Comparison of ENCODE assay signal across 15 mouse cellular contexts in the genomic region with DNA sequence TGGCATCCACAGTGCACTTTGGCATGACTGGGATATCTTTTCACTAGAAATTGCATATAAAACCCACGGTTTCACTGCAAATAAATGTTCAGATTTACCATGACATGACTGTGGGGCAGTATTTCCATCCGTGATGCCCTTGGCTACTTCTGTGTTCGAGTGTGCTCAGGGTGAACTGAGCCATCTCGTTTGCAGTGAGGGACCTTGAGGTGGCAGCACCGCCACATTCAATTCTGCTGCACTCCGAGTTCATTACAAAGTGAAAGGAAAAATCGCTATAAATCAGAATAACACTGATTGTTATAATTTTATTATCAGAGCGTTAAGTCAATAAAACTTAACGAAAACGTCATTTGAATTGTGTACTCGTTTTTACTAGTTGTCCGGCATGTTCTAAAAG. TPM values are rescaled to one million over a fixed set of nuclear protein-coding genes. Genes with fewer than 3 reads are reported as not detected.
A peak's percentile ranks its signal among the peaks of the same experiment; 100 is the strongest.
DNase-seq lines count a peak whose midpoint lies in the region; ATAC-seq and TF ChIP-seq lines count a peak whose summit lies in the region.
"Had no signal": no experiment of that assay in that cellular context is flagged by ENCODE, and none has a peak within 500 bp of the region (broad histone marks: within the 10 kb centered on the region; RNA-seq: fewer than 3 reads in every experiment).

No protein-coding gene starts in this region.

- no peak for TF ChIP-seq EP300 in lung, postnatal 0 days (IDR thresholded peaks at IDR 0.05)

- H3K4me1 ChIP-seq in hindbrain, embryonic 14.5 days (replicated peaks; ENCODE audit: control insufficient read depth, insufficient read depth, low read length), result no peaks in the 10 kb centered on the region
- no peaks in the 10 kb centered on the region for H3K4me1 ChIP-seq in hindbrain, embryonic 16.5 days (ENCODE audit: control insufficient read depth, insufficient read depth, low read depth, low read length)
- no peaks in the 10 kb centered on the region; the same call in 1 of the 2 replicates for H3K4me1 ChIP-seq in lung, postnatal 0 days (ENCODE audit: insufficient read depth, low read depth, low read length)
- peaks cover 3% of the 10 kb centered on the region; the same call in 1 of the 2 replicates for H3K4me1 ChIP-seq in limb, embryonic 10.5 days
- H3K4me1 ChIP-seq: forebrain, embryonic 15.5 days; liver, embryonic 15.5 days; neural tube, embryonic 12.5 days had no signal

- no peaks in the 10 kb centered on the region for H3K36me3 ChIP-seq in hindbrain, embryonic 14.5 days (replicated peaks; ENCODE audit: control insufficient read depth, insufficient read depth)
- H3K36me3 ChIP-seq in hindbrain, embryonic 16.5 days (ENCODE audit: control insufficient read depth, insufficient read depth, low read length), result no peaks in the 10 kb centered on the region
- H3K36me3 ChIP-seq in lung, postnatal 0 days (ENCODE audit: insufficient read depth, low read length), result no peaks in the 10 kb centered on the region
- H3K36me3 ChIP-seq in limb, embryonic 10.5 days, result no peaks in the 10 kb centered on the region
- H3K36me3 ChIP-seq: forebrain, embryonic 15.5 days; liver, embryonic 15.5 days; neural tube, embryonic 12.5 days had no signal

- peak; percentile 56 for TF ChIP-seq CTCF in lung, postnatal 0 days (IDR thresholded peaks at IDR 0.05)

- no peak for ATAC-seq in hindbrain, embryonic 14.5 days (ENCODE audit: low FRiP score)
- ATAC-seq in hindbrain, embryonic 16.5 days, result no peak; the same call in 1 of the 2 replicates
- no peak for ATAC-seq in lung, postnatal 0 days
- ATAC-seq: CD4-positive, CD25-positive, alpha-beta regulatory T cell, adult 4 months; forebrain, embryonic 15.5 days; Patski had no signal

- 79% methylated on average over 12 of the region's 12 CpGs for WGBS in hindbrain, embryonic 14.5 days
- 70% methylated on average over 12 of the region's 12 CpGs for WGBS in hindbrain, embryonic 16.5 days
- WGBS in lung, postnatal 0 days, result 70% methylated on average over 12 of the region's 12 CpGs
- 89% methylated on average over 12 of the region's 12 CpGs for WGBS in limb, embryonic 10.5 days

- no peak overlapping the region for H3K9ac ChIP-seq in hindbrain, embryonic 14.5 days
- no peak overlapping the region for H3K9ac ChIP-seq in hindbrain, embryonic 16.5 days (ENCODE audit: low read depth, low read length)
- no peak overlapping the region for H3K9ac ChIP-seq in lung, postnatal 0 days (replicated peaks; ENCODE audit: low read depth)
- H3K9ac ChIP-seq: forebrain, embryonic 15.5 days; liver, embryonic 15.5 days; neural tube, embryonic 12.5 days had no signal

- no peak overlapping the region for H3K27ac ChIP-seq in hindbrain, embryonic 14.5 days
- no peak overlapping the region for H3K27ac ChIP-seq in hindbrain, embryonic 16.5 days (ENCODE audit: low read depth, low read length)
- no peak overlapping the region for H3K27ac ChIP-seq in lung, postnatal 0 days (ENCODE audit: low read length)
- H3K27ac ChIP-seq in limb, embryonic 10.5 days, result no peak overlapping the region
- H3K27ac ChIP-seq: forebrain, embryonic 15.5 days; liver, embryonic 15.5 days; neural tube, embryonic 12.5 days had no signal

- H3K4me3 ChIP-seq in hindbrain, embryonic 14.5 days (replicated peaks; ENCODE audit: low read length), result no peak overlapping the region
- no peak overlapping the region for H3K4me3 ChIP-seq in hindbrain, embryonic 16.5 days (ENCODE audit: low read length)
- no peak overlapping the region for H3K4me3 ChIP-seq in lung, postnatal 0 days (ENCODE audit: low read depth, low read length)
- no peak overlapping the region for H3K4me3 ChIP-seq in limb, embryonic 10.5 days
- H3K4me3 ChIP-seq: forebrain, embryonic 15.5 days; liver, embryonic 15.5 days; neural tube, embryonic 12.5 days had no signal

- H3K9me3 ChIP-seq in hindbrain, embryonic 14.5 days (ENCODE audit: control insufficient read depth, low read length), result no peaks in the 10 kb centered on the region
- no peaks in the 10 kb centered on the region for H3K9me3 ChIP-seq in hindbrain, embryonic 16.5 days (ENCODE audit: control insufficient read depth, low read length)
- no peaks in the 10 kb centered on the region for H3K9me3 ChIP-seq in lung, postnatal 0 days (ENCODE audit: low read length)
- no peaks in the 10 kb centered on the region for H3K9me3 ChIP-seq in limb, embryonic 10.5 days (replicated peaks)
- H3K9me3 ChIP-seq: forebrain, embryonic 15.5 days; liver, embryonic 15.5 days; neural tube, embryonic 12.5 days had no signal

- H3K4me2 ChIP-seq in hindbrain, embryonic 14.5 days (replicated peaks), result no peak overlapping the region
- H3K4me2 ChIP-seq in hindbrain, embryonic 16.5 days (ENCODE audit: low read length), result no peak overlapping the region
- H3K4me2 ChIP-seq in lung, postnatal 0 days (replicated peaks; ENCODE audit: low read depth, low read length), result no peak overlapping the region
- H3K4me2 ChIP-seq: forebrain, embryonic 15.5 days; liver, embryonic 15.5 days; neural tube, embryonic 12.5 days had no signal

- DNase-seq in hindbrain, embryonic 14.5 days (ENCODE audit: low spot score), result peak; percentile 40
- DNase-seq in lung, postnatal 0 days (ENCODE audit: low spot score), result no peak
- DNase-seq in lung, adult 18-20 months, result no peak
- peak; percentile 64 for DNase-seq in brain, adult 2 months (ENCODE audit: low read depth, low spot score)
- peak; percentile 29 to 57 for DNase-seq in layer of hippocampus, postnatal 10 days (ENCODE audit: low spot score in 2 of 2)
- DNase-seq in limb, embryonic 10.5 days (ENCODE audit: low spot score), result no peak
- DNase-seq: cerebellum, postnatal 36 days; kidney, postnatal 10 days; thymus, postnatal 25 days had no signal

- H3K27me3 ChIP-seq in hindbrain, embryonic 14.5 days (ENCODE audit: control insufficient read depth, insufficient read depth, low read length), result no peaks in the 10 kb centered on the region
- no peaks in the 10 kb centered on the region for H3K27me3 ChIP-seq in hindbrain, embryonic 16.5 days (replicated peaks; ENCODE audit: control insufficient read depth, insufficient read depth, low read length)
- H3K27me3 ChIP-seq in lung, postnatal 0 days (replicated peaks; ENCODE audit: insufficient read depth, low read length), result no peaks in the 10 kb centered on the region
- H3K27me3 ChIP-seq in limb, embryonic 10.5 days (ENCODE audit: low read depth, poor library complexity, severe bottlenecking), result no peaks in the 10 kb centered on the region
- H3K27me3 ChIP-seq: forebrain, embryonic 15.5 days; liver, embryonic 15.5 days; neural tube, embryonic 12.5 days had no signal

RNA-seq across cellular contexts. Expression of a gene that starts 21.1 kb away (rescaled TPM):
- polyA plus RNA-seq in hindbrain, embryonic 14.5 days (2014; fragmentation: Nextera tagmentation; extraction: Ambion mirVana), result 14.0 and 16.0 TPM in 2 replicates
- polyA plus RNA-seq in hindbrain, embryonic 16.5 days (2015; fragmentation: Nextera tagmentation; extraction: Ambion mirVana), result 11.8 and 12.0 TPM in 2 replicates
- 6.9 and 10.1 TPM in 2 replicates for polyA plus RNA-seq in lung, postnatal 0 days (2015; fragmentation: Nextera tagmentation; extraction: Ambion mirVana)
- 10 to 100 TPM; 32.2 to 33.1 TPM for total RNA-seq in layer of hippocampus, postnatal 10 days (2021)
- 22.2 and 23.4 TPM in 2 replicates for polyA plus RNA-seq in limb, embryonic 10.5 days (2016; fragmentation: Nextera tagmentation; extraction: Ambion mirVana)

Comparison
In these comparisons a context has a peak if more than half of its experiments do, and no peak if none do; other contexts are left out.
1. DNase-seq: peak in hindbrain, embryonic 14.5 days (single experiment), brain, adult 2 months (single experiment) and layer of hippocampus, postnatal 10 days (2 of 2); none in lung, postnatal 0 days (single experiment), lung, adult 18-20 months (0 of 2) and limb, embryonic 10.5 days (single experiment).